Mouse (Mus musculus): ENCODE measurements around the gene Fam222a. TPM values are rescaled to one million over a fixed set of nuclear protein-coding genes. Genes with fewer than 3 reads are reported as not detected.

Gene Fam222a
- total RNA-seq, 2 experiments from 2014 or later, result 5.0 to 5.7 TPM

DNA sequence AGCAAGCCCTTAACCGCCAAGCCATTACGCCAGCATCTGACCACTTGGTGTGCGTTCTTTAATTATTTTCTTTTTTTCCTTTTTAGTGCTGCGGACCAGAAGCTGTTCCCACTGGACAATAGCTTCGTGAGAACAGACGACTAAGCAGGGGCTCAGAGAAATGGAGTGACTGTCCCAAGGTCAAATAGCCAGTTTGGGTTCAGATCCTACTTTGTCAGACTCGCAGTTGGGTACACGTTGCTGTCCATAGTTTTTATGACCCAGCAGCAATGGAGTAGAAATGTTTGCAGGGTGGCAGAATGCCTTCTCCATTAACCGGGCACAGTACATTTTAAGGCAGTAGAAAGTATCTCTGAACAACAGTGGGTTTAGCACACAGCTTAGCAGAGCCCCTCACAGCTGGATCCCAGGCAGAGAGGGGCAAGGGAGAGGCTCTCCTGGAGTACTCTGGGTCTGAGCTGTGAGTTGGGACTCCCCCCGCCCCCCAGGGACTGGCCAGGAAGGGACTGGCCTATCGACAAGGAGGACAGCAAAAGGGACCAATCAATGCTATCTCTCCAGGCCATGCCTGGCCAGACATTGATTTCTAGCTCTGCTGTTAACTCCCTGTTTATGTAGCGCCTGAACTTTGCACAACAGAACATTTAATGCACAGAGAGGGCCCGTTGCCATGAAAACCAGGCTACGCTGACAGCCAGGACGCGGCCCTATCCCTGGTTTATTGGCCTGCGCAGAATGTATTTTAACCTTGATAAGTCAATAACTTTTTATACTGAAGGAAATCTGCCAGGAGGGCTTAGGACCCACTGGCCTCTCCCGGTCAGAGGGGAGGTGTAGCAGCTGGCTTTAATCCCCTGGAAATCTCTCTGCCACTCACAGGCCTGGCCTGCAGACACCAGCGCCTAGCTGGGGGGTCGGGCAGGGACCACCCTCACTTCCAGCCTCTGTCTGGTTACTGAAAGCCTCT, 9.8 kb upstream of the Fam222a start:
- no peak for DNase-seq (ENCODE audit: low spot score in 2 of 2)

DNA sequence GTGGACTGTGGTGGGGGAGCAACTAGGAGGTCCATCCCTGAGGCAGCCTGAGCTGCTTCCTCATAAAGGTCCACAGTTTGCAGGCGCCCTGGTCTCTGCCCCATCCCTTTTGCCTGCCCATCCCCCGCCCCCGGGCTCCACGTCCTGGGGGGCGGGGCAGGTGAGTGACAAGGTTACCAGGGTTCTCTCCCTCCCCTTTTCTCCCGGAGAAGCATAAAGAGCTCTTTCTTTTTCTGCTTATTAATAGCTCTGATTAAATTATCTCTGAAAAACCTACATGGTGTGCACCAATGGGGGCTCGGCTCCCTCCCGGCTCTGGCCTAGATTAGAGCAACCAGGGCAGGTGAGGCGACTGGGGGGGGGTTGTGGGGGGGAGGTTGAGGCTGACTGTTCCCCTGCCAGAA, 7.3 kb upstream of the Fam222a start:
- DNase-seq (ENCODE audit: low spot score in 2 of 2), result no peak

DNA sequence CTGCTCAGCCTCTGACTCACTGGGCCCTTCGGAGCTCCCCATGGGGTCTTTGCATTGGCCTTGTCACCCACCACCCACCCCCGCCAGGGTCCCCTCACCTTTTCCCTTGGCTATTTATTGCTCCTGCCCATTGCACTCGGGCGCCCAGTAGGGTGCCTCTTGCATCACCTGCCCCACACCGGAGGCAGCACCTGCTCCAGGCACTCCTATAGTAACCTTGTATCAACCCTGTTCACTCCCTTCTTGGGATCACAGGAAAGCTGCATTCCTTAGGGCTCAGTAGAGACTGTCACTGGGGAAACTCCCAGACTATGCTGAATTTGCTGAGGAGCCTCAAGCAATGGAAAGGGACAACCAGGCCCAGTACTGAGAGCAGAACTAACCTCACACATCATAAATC, 6.9 kb upstream of the Fam222a start:
- no peak for DNase-seq (ENCODE audit: low spot score in 2 of 2)

DNA sequence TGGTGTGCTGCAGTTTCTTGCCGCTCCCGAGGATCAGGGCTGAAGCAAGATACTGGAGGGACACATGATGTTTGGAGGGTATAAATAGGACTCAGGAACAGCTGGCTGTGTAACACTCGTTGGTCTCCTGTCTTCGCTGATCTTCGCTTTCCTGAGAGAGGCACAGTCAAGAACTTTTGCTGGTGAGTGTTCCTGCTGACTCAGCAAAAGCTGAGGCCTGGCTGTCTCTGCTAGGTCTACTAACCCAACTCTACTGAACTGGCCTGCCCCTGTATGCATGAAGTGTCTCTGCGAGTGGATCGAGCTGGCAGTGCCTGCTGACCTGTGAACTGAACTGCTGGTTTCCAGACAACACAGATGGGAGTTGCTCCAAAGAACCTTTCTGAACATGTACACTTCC, 3.8 kb upstream of the Fam222a start:
- no peak for DNase-seq (ENCODE audit: low spot score in 2 of 2)

DNA sequence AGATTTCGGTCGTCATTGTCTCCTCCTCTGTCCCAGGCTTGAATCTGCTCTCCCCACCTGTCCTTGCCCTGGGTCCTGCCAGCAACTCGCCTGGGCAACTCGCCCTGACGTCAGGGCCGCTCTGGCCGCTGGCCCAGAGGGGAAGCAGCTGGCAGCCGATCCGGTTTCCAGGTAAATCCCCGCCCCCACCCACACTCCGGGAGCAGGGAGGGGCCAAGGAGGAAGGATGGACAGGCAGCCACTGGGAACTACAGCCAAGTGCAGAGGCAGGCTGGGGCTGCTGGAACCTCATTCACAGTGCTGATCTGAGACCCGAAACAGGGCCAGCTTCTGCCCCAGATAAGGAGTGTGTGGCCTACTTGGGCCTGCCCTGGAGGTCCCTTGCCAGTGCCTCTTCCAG, 2.5 kb upstream of the Fam222a start:
- DNase-seq (ENCODE audit: low spot score in 2 of 2), result no peak

DNA sequence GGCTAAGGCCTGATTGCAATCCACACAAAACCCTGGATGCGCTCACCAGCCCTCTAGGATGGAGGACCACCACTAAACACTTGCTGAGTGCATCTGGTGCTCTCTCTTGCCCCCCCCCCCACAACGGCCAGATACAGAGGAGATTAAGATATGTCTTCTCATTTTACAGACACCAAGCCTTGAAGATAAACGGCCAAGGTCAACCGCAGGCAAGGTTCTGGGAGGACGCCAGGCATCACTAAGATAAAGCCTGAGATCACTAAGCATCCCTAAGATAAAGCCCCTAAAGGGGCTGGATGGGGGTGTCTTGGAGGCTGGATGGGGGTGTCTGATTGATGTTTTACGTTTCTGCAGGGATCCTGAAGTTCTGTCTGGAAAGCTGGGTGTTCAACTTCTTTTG, 2.1 kb upstream of the Fam222a start:
- DNase-seq (ENCODE audit: low spot score in 2 of 2), result no peak

DNA sequence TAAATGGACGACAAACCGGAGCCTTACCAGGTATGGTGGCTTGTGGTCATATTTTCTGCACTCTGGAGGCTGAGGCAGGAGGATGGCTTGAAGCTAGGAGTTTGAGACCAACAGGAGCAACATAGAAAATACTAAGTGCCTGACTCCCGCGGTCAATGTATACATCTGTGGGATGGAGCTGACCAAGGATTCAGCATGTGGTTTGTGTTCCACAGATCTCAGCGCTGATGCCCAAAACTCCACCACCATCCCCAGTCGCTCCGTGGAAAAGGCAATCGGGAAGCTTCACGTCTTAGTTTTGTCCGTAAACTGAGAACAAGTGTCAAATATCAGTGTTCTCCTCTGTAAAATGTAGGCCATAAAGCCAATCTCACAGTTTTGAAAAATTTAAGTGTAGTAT, 1.4 kb upstream of the Fam222a start:
- no peak for DNase-seq (ENCODE audit: low spot score in 2 of 2)

DNA sequence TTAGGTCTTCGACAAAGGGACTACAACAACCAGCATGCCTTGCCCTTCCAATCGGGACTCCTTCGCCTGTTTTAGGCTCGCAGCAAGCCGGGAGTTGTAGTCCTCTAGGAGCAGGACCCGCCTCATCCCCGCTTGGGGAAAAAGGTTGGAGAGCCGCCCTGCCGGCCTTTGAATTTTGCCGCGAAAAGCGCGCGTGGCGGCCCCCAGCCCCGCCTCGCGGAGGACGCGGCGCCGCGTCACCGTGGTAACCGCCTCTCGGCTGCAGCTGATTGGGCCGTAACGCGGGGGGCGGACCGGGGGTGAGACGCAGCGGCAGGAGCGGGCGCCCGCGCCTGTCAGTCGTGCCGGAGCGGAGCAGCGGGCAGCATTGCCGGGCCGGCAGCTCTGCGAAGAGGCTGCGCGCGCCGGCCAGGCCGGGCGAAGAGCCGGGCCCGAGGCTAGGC, 720 bp upstream of the Fam222a start:
- DNase-seq (ENCODE audit: low spot score in 2 of 2), result peak; percentile 95 to 96

DNA sequence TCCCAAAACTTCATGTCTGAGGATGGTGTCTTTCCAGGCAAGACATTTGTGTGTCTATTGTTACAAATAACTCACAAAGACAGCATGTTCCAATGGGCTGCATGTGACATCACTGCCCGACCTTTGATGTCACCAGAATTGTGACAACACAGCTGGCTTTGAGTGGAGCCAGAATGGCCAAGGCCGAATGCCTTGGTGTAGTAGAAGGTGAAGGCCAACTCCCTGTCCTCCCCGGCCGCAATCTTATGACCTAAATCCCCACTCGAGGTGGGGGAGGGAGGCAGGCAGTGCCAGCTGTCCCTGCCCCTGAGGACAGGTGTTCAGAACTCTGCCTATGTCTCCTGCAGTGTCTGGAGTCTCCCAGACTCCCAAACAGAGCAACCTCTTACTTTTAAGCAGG, 1.0 kb downstream of the Fam222a start:
- DNase-seq (ENCODE audit: low spot score in 2 of 2), result no peak

DNA sequence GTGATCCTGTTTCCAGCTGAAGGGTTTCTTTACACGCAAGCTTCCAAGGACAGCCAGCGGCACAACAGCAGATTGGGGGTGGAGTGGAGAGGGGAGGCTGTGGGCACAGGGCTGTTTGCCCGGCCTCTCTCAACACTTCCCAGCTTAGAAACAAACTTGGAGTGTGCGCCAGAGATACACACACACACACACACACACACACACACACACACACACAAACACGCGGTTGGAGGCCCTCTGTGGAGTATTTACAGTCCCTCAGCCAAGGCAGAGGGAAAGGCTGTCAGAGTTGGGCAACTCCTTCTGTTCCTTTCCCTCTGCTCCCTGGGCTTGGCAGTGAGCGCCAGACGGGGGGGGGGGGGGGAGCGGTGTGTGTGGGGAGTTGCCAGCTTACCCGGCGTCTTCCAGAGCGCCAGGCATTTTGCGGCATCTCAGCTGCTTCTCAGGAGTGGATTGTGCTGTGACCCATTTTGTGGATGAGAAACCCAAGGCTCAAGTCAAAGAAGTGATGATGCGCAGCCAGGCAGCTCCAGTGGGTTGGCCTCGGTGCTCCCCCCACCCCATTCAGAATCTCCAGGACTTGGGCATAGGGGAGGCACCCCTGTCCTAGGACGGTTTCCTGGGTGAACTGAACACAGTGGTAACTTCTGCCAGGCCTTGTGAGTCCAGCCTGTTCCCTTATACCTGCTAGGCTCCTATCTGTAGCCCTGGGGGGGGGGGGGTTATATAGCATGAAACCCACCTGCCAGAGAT, 2.3 kb downstream of the Fam222a start:
- peak; percentile 77 to 80 for DNase-seq (ENCODE audit: low spot score in 2 of 2)

DNA sequence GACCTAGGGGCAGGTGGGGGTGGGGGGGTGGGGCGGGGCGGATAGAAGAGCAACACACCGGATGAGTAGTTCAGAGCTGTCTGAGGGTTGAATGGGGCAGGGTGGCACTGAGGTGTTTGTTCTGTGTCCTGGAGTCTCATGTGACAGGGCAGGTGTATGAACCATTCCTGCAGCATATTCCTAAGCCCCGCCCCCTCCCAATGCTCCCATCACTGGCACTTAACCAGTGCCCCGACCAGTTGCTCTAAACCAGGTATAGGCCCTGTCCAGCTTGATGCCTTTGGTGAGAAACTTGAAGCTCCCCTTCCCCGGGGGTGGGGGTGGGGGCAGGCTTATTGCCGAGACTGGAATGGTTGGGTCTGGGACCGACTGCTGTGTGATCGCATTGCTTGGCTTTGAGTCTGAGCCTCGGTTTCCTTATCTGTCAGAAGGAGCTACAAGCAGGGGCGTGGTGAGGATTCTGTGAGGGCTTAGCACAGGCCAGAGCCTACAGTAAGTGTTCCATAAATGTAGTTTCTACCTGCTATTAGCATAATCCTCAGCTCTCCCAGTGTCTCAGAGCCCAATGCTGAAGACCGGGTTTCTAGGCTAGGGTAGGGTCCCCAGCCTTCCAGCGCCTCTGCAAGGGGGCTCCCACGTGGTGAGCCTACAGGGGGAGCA, 3.1 kb downstream of the Fam222a start:
- DNase-seq (ENCODE audit: low spot score in 2 of 2), result no peak

DNA sequence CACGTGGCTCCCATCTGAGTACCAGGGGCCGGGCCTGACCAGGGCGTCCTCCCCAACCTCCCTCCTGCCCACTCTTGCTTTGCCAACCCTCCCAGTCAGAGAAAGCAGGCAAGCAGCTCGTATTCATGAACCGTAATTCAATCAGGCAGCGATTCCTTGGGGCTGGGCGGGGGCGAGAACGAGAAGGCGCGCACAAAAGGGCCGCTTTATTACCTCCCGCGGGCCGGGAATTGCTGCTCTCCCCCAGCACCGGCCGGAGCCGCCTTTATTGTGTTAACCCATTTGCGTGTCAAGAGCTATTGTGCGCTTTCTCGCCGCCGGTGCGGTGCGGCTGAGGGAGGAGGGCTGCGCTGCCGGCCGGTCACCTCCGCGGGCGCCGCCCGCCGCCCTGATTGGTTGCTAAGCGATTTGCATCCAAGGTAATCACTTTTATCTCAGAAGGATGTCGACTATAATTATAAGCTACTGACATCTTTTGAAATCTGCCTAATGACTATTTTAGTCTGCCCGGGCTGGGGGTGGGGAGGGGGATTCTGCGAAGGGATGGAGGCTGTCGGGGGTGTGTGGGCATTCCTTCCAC, 3.7 kb downstream of the Fam222a start:
- peak in 1 of 2 experiments; percentile 44 for DNase-seq (ENCODE audit: low spot score in 2 of 2)

DNA sequence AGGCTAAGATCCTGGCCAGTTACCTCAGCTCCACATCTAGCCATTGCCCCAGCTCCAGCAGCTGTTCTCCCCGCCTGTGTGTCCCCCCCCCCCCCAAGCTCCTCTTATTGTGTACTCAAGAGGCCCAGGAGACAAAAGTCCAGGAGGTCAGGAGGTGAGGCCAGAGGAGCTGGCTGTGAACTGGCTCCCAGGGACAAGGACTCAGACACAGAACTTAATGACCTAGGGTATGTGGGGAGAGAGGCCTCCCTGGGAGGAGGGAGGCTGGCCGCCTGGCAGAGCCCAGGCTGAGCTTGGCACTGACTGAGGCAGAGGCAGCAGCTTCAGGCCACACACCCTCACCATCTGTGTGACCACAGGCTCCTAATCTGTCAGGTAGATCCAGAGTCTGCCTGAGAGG, 5.2 kb downstream of the Fam222a start:
- no peak for DNase-seq (ENCODE audit: low spot score in 2 of 2)

DNA sequence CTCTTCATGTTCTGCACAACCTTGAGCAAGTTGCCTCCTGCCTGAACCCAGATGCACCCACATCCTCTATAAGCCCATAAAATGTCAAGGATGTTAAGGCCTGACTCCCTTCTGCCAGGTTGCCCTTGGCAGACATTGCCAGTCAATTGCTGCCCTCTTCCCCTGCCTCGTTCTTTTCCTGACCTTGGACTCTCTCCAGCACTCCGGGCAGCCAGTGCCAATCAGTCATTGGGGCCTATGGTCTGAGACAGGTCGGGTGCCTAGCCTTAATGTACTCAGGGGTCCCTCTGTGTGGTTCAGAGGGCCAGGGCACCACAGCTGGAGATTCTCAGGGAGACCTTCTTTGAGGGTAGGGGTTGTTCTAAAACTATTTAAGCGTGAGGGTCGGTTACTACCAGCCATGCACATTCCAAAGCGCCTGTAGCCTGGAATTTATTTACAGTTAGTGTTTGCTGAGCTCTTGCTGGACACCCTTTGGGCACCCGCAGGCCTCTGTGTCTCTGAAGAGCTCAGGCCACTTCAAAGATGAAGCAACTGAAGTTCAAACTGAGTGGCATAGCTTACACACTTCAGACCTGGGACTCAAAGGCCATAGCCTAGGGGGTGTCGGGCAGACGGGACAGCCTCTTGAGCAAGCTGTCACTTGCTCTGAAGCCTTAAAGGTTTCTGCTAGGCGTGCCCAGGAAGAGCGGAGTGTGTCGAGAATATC, 6.3 kb downstream of the Fam222a start:
- no peak for DNase-seq (ENCODE audit: low spot score in 2 of 2)

DNA sequence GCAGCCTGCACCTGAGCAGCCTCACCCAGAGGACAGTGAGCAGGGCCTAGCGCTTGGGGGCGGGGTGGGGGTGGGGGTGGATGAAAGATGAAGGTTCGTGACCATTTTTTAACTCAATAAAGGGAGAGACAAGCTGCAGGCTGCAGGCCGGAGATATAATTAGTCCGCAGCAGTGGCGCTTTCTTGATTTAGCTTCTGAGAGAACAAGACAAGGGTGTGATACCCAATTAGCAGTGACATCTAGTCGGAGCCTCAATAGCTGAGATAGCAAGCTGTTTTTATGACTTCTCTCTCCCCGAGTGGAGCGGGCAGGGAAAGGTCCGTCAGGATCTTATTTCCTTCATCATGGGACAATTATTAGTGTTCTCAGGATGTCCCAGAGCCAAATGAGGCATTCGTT, 7.2 kb downstream of the Fam222a start:
- no peak for DNase-seq (ENCODE audit: low spot score in 2 of 2)

DNA sequence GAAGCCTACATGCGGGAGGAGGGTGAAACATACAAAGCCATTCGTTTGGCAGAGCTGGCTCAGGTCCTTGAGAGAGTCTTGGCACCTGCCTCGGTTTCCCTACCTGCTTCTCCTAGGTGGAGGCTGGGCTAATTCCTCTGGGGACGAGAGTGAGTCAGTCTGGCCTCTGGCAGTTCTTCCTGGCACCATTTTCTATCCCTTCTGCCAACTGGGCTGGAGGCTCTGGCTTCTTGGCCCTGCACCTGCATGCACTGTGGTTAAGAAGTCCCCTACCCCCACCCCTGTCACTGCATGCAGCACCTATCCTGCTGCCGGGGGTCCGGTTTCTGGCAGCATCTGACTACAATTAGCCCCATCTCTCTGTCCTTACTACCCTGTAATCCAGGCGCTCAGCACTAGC, 7.7 kb downstream of the Fam222a start:
- DNase-seq (ENCODE audit: low spot score in 2 of 2), result no peak

DNA sequence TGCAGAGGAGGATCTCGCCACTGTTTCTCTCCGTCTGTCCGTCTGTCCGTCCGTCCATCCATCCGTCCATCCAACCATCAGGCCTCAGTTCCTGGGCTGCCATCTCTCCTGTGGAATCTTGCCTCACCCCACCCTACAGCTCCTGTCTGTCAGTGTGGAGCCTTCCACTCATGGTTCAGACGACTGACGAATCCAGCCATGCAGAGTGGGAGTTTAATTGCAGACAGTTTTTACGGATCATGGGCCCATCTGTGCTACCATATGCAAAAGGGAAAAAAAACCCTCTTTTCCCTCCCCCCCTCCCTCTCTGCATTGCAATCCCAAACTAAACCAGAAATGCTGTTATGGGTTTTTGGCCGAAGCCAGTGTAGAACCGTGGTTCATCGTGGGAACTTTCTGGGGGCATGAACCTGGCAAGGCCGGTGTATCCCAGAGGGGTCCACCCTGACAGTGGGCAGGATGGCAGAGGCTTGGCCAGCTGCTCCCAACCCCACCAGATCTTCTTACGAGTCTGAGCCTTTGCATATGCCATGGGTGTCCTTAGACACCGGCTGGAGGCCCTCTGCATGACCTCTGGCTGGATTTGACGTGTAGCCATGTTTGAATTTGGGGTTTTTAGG, 8.3 kb downstream of the Fam222a start:
- no peak for DNase-seq (ENCODE audit: low spot score in 2 of 2)

DNA sequence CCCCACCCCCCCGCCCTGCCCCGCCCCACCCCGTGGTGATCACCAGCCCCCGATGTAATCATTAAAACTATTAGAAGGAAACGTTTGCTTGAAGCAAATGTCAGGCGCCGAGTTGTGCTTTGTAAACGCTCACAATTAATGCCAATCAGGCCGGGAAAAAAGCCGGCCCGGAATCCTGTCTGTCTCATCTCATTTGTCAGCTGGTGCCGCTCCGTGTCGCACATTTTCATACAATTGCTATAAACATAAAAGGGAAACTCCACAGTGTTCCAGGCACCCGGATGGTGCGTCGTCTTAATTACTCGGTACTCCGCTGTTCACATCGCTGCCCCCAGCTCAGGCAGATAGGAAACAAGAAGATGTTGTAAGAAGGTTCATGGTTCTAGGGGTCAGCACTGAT, 10.5 kb downstream of the Fam222a start:
- DNase-seq (ENCODE audit: low spot score in 2 of 2), result peak in 1 of 2 experiments; percentile 58

DNA sequence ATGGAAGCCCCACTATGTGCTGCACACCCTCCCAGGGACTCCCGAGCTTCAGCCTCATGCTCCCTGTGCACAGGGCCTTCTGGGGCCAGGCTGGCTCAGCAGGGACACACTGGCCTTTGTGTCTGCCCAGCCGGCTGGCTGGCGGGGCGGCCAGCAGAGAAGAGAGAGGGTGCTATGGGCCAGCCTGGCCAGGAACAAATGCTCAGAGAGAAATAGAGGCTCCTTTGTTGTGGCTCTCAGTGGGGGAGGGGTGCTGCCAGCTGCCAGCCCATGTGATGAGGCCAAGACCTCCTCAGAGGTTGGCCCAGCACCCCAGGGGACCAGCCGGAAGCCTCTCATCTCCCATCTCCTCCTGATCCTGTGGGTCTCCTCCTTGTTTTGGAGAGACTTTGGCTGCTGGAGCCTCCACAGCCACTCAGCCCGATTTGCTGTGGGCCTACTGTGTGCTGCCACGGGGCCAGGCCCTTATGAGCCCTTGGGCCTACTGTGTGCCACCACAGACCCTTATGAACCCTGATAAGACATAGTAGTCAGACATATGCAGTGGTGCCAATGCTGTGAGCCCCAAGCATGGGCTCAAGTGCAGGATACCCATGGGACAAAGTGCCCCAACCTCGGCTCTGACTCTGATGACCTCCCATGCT, 12.0 kb downstream of the Fam222a start:
- DNase-seq (ENCODE audit: low spot score in 2 of 2), result peak; percentile 58 to 71

DNA sequence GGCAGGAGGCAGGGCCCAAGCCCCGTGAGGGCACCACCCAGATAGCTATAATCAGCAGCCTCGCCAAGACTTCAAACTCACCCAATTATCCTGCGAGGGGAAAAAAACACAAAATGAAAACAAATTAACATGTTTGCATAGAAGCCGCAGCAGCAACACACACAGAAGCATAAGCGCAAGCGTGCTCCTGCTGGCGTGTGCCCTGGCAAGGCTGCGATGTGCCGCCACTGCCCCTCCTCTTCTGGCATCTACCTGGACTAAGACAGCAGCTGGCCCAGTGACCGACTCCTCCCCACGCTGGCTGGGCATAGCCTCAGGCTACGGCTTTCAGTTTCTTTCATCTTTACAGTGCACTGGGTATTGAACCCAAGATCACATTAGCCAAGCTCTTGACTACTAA, 13.7 kb downstream of the Fam222a start:
- no peak for DNase-seq (ENCODE audit: low spot score in 2 of 2)

All from layer of hippocampus, postnatal 10 days (tissue).